Mouse (Mus musculus) spleen, postnatal 4 days (tissue): Measurements from ENCODE around the gene Smtnl1.

Experiments
- DNase-seq, 2 experiments: peaks; one replicate each; pipeline ENCODE4 v3.0.0; 2022; ENCODE audit warnings: low spot score in 2 of 2

Smtnl1 gene

DNA sequence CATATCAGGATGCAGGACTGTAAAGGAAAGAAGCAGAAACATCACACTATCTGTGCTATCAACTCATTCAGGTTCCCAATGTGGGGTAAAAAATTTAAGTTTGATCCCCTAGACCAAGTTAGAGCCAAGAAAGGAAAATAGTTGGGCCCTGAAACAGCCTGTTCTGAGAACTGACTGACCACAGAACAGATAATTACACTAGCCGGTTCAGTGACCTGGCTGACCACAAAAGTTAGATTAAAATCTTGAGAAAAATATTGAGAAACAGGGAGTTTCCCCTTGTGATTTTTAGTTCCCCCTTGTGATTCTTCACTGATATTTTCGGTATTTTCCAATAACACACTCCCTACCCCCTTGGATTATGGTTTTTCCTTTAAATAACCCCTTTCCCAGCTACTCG lies 28.6 kb downstream of the Smtnl1 start:
- no peak for DNase-seq

- DNase-seq, result no peak
Measured at GRCm38 (mm10) chr2:84793154-84793553, 29.3 kb downstream of the Smtnl1 start.

GRCm38 (mm10) chr2:84792516-84792915 lies 29.9 kb downstream of the Smtnl1 start:
- no peak for DNase-seq

DNA sequence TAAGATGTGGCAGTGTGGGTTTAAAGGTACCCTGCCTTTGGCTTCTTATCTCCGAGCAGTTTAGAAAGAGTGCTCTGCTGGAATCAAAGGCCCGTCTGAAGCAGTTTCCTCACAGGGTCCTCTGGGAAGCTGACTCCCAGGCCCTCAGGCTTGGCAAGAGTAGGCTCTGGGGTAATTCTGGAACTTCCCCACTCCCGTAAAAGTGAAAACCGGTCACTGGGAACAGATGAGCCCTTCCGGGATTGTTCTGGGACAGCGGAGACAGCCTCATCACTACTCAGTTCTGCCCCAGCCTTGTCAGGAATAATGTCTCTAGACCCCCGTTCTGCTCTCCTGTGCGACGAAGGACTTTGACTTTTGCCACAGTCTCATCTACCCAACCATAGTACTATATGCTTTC lies 32.0 kb downstream of the Smtnl1 start:
- no peak for DNase-seq

- DNase-seq, result no peak
Measured at GRCm38 (mm10) chr2:84788316-84788715, 34.1 kb downstream of the Smtnl1 start.

DNA sequence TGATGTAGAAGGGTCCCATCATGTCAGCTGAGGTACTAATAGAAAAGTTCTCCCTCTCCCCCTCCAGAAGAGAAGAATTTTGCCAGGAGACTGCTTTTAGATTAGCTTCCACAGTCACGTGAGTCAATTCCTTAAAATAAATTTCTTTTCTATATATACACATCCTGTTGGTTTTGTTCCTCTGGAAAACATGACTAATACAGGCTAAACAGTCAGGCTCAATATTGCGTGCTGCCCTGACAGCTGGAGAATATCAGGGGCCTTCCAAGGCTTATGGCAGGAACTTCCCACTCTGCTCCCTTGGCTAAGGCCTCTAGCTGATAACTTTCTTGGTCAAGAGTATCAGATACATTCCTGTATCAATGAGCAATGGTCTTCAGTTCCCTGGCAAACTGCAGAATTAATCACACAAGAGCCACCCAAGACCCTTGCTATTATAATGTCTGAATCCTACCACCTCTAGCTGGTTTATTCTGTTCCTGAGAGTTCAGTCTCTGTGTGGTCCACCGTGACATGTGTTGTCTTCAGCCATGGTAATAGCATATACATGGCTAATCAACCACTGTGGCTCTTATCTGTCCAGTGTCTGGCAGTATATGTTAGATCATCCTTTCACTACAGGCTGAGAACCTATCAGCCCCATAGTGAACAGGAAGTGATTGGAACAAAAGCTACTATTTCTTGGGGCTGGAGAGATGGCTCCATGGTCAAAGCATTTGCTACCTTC lies 38.4 kb downstream of the Smtnl1 start:
- DNase-seq, result no peak

DNA sequence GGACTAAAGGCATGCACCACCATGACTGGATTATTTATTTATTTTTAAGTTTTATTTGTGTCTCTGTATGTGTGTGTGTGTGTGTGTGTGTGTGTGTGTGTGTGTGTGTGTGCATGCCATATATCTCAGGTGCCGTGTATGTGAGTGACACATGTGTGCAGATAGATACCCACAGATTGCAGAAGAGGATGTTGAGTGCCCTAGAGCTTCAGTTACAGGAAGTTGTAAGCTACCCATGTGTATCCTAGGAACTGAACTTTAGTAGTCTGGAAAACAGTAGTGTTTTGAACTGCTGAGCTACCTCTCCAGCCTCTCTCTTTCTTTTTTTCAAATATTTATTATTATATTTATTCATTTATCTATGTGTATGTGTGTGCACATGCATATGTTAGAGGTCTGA lies 39.1 kb downstream of the Smtnl1 start:
- no peak for DNase-seq

DNA sequence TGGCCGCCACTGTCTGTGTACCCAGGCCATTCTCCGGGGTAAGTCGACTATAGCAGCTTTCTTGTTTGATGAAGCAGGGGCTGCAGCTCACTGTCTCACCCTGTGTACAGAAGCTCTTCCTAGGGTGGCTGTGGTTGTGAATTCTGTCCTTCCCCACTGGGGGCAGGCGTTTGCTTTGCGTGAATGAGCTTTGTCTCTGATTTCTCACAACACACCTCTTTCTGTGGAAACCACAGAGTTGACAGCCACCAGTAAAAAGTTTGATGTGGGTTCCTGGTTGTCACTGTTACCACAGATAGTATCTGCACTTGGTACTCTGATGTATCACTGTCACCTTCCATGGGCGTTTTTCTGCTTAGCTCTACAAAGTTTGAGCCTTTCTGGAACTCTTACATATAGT lies 43.2 kb downstream of the Smtnl1 start:
- DNase-seq, result no peak

- DNase-seq, result no peak
Measured at GRCm38 (mm10) chr2:84777706-84778105, 44.7 kb downstream of the Smtnl1 start.

- no peak for DNase-seq
Measured at GRCm38 (mm10) chr2:84775665-84776064, 46.8 kb downstream of the Smtnl1 start.

DNA sequence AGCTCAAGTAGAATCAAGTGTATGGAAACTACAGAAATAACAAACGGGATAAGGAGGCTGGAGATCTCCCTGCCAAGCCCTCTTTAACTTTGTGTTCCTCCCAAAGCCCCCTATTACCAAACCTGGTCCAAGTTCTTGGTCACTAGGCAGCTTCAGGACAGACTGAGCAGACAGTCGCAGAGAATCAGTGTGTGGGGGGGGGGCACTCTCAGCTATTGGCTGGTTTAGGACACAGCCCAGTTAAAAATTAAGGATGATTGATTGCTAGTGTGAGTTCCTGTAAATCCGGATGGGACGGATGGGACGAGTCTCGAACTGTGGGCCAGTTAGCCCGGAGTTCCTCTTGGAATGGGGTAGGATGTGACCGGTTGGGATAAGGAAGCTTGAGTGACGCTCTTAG lies 47.2 kb downstream of the Smtnl1 start, which contains the start of gene Serping1:
Gene Serping1, minus strand, starts transcription at position 204 of the 400 bp plus-strand sequence.
- no peak for DNase-seq

DNA sequence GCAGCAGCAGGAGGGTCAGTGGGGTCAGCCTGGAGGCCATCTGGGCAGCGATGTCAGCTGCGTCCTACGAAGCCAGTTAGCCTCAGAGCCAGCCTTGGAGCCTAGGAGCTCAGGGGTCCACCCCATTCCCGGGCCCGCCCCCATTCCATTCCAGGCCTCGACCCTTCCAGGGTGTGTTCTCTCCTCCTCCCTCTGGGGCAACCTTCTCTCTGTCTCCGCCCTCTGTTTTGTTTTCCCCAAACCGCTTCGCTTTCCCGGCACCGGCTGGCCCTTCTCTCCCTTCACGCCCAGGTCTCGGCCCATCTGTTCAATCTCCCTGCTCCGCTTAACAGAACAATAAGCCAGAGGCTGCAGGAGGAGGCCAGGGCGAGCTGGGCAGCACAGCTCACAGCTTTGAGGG lies 47.7 kb downstream of the Smtnl1 start:
- DNase-seq, result no peak

GRCm38 (mm10) chr2:84773195-84773594 lies 49.3 kb downstream of the Smtnl1 start:
- DNase-seq, result no peak

DNA sequence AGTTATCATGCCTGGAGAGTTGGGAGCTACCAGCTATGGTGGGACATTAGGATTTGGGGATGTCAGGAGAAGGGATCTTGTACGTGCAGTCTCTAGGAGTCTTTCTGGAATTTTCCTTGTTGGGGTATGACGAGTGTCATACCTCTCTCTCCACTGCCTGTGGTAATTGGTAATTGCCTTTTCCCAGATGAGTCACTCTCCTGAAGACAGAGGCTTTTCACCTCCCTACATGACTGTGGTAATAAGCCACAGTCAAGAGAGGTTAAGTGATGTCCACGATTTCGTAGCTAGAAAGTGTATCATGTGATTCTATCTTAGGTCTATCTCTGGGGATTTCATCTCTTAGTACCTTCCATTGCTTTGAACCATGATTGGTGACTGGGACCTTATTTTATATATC lies 50.0 kb downstream of the Smtnl1 start:
- no peak for DNase-seq

- no peak for DNase-seq
Measured at GRCm38 (mm10) chr2:84770501-84770900, 52.0 kb downstream of the Smtnl1 start.

DNA sequence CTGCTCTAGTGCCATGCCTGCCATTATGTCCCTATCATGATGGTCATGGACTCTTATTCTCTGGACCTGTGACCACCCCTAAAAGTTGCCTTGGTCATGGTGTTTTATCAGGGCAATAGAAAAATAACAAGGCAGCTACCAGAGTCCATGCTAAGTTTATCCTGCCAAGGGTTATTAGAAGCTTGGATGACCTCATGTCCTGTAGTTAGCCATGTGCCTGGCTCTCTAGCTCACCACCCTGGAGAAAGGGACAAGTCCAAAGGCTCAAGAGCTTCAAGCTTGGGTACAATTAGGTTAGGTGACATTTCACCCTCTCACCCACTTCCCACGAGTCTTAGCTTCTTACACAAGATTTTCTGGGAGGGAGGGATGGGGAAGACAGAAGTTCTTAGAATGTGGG lies 59.6 kb downstream of the Smtnl1 start:
- DNase-seq, result no peak

DNA sequence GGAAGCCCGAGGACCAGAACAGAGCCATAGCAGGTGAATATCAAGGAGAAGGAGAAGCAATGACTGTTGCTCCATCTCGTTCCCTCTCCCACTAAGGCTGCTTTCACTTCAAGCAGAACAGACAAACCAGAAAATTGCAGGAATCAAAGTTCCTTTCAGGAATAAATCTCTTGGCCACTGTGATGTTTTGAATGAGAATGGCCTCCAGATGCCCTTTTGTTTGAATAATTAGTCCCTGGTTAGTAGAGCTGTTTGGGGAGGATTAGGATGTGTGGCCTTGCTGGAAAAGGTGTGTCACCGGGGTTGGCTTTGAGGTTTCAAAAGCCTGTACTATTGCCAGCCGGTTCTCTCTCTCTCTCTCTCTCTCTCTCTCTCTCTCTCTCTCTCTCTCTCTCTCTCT lies 60.2 kb downstream of the Smtnl1 start:
- DNase-seq, result no peak

GRCm38 (mm10) chr2:84761840-84762239 lies 60.6 kb downstream of the Smtnl1 start:
- DNase-seq, result no peak

- no peak for DNase-seq
Measured at GRCm38 (mm10) chr2:84761309-84761708, 61.1 kb downstream of the Smtnl1 start.
